Mouse (Mus musculus) ES-E14 (cell line): Measurements from ENCODE around the gene Kcnab1.

Source experiments
- HCFC1 ChIP-seq: IDR thresholded peaks from 2 replicates; pipeline ENCODE4 v1.6.1; 2012; ENCODE audit warnings: low read length, inconsistent platforms, borderline replicate concordance; ENCODE audit not compliant: insufficient read depth
- MAFK ChIP-seq: IDR thresholded peaks from 2 replicates; pipeline ENCODE4 v1.6.1; 2014; ENCODE audit warnings: mild to moderate bottlenecking, low read depth, low read length, inconsistent platforms; ENCODE audit not compliant: insufficient read depth
- ZC3H11A ChIP-seq: IDR thresholded peaks from 2 replicates; pipeline ENCODE4 v1.6.1; 2012; ENCODE audit warnings: low read depth, mild to moderate bottlenecking, inconsistent platforms, low read length, borderline replicate concordance

- TF ChIP-seq MAFK, result no peak
- TF ChIP-seq ZC3H11A, result no peak
- TF ChIP-seq HCFC1, result no peak
These were observed 254.3 kb downstream of the Kcnab1 start for GRCm38 (mm10) chr3:65363438-65363837.
